Mouse (Mus musculus): Measurements from ENCODE around the gene Rhbdl3.

Gene Rhbdl3

GRCm38 (mm10) chr11:80300551-80301315 lies at the start of gene Rhbdl3:
Gene Rhbdl3 (plus strand): TSS chr11:80300912.
- DNase-seq = peak in 1 of 2 experiments; percentile 17

- DNase-seq = no peak
Observed at GRCm38 (mm10) chr11:80264137-80264536, 36.6 kb upstream of the Rhbdl3 start.

- DNase-seq = no peak
Observed at GRCm38 (mm10) chr11:80271096-80271495, 29.6 kb upstream of the Rhbdl3 start.

- no peak for DNase-seq
Observed at GRCm38 (mm10) chr11:80275011-80275410, 25.7 kb upstream of the Rhbdl3 start.

- DNase-seq = no peak
Observed at GRCm38 (mm10) chr11:80278054-80278453, 22.7 kb upstream of the Rhbdl3 start.

GRCm38 (mm10) chr11:80283786-80284185 lies 16.9 kb upstream of the Rhbdl3 start:
- DNase-seq = no peak

- no peak for DNase-seq
Observed at GRCm38 (mm10) chr11:80284641-80285040, 16.1 kb upstream of the Rhbdl3 start.

GRCm38 (mm10) chr11:80287150-80287549 lies 13.6 kb upstream of the Rhbdl3 start:
- DNase-seq = peak; percentile 37 to 76

- peak; percentile 21 to 22 for DNase-seq
Observed at GRCm38 (mm10) chr11:80289701-80290445, 10.8 kb upstream of the Rhbdl3 start.

- no peak for DNase-seq
Observed at GRCm38 (mm10) chr11:80291004-80291403, 9.7 kb upstream of the Rhbdl3 start.

- no peak for DNase-seq
Observed at GRCm38 (mm10) chr11:80292463-80292862, 8.2 kb upstream of the Rhbdl3 start.

- no peak for DNase-seq
Observed at GRCm38 (mm10) chr11:80295066-80295465, 5.6 kb upstream of the Rhbdl3 start.

GRCm38 (mm10) chr11:80295785-80296184 lies 4.9 kb upstream of the Rhbdl3 start:
- no peak for DNase-seq

- no peak for DNase-seq
Observed at GRCm38 (mm10) chr11:80299513-80300235, 1.0 kb upstream of the Rhbdl3 start.

- DNase-seq = peak in 1 of 2 experiments; percentile 21
Observed at GRCm38 (mm10) chr11:80301316-80302045, 769 bp downstream of the Rhbdl3 start.

GRCm38 (mm10) chr11:80302046-80302390 lies 1.3 kb downstream of the Rhbdl3 start:
- no peak for DNase-seq

GRCm38 (mm10) chr11:80302536-80302935 lies 1.8 kb downstream of the Rhbdl3 start:
- peak; percentile 67 to 79 for DNase-seq

GRCm38 (mm10) chr11:80303746-80304145 lies 3.0 kb downstream of the Rhbdl3 start:
- DNase-seq = no peak

- DNase-seq = no peak
Observed at GRCm38 (mm10) chr11:80304846-80305245, 4.1 kb downstream of the Rhbdl3 start.

- DNase-seq = no peak
Observed at GRCm38 (mm10) chr11:80308537-80308936, 7.8 kb downstream of the Rhbdl3 start.

GRCm38 (mm10) chr11:80311271-80311670 lies 10.6 kb downstream of the Rhbdl3 start:
- no peak for DNase-seq

GRCm38 (mm10) chr11:80312049-80312448 lies 11.3 kb downstream of the Rhbdl3 start:
- DNase-seq = no peak

GRCm38 (mm10) chr11:80312565-80312964 lies 11.9 kb downstream of the Rhbdl3 start:
- DNase-seq = no peak
